Mouse (Mus musculus): ENCODE data around the gene Gorasp2.

DNA sequence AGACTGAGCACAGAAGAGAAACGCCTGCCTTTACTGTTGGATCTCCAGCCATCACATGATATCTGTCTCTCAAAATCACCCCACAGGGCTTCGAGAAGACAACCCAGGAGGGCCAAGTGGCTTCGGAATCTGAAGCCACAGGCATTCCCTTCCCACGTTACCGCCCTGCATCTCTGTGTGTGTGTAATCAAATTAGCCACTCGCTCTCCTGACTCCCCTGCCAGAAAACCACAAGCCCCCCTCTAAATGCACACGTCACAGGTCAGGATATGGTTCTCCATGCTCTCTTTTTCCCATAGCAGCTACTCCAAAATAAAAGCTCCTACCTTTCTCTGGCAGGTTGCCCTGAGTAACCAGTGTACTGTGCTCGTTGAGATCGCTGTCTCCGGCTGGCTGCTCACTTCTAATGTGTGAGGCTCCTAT lies 32.0 kb upstream of the Gorasp2 start:
- TF ChIP-seq CTCF (IDR thresholded peaks at IDR 0.05; ENCODE audit: insufficient read depth, low read depth, low read length) (no peak), POLR2A (IDR thresholded peaks at IDR 0.05; ENCODE audit: insufficient read depth, low read depth, low read length) (no peak)

Data from olfactory bulb, adult 2 months (tissue).